Mouse (Mus musculus) lung, postnatal 0 days (tissue): ENCODE results near the gene Sertad3.

Experiments used
- CTCF ChIP-seq: IDR thresholded peaks from 2 replicates; pipeline ENCODE4 v1.5.1; 2016; ENCODE audit warnings: antibody characterized with exemption, mild to moderate bottlenecking
- EP300 ChIP-seq: IDR thresholded peaks from 2 replicates; pipeline ENCODE4 v1.6.1; 2016; ENCODE audit warnings: antibody characterized with exemption, mild to moderate bottlenecking, control low read depth

DNA sequence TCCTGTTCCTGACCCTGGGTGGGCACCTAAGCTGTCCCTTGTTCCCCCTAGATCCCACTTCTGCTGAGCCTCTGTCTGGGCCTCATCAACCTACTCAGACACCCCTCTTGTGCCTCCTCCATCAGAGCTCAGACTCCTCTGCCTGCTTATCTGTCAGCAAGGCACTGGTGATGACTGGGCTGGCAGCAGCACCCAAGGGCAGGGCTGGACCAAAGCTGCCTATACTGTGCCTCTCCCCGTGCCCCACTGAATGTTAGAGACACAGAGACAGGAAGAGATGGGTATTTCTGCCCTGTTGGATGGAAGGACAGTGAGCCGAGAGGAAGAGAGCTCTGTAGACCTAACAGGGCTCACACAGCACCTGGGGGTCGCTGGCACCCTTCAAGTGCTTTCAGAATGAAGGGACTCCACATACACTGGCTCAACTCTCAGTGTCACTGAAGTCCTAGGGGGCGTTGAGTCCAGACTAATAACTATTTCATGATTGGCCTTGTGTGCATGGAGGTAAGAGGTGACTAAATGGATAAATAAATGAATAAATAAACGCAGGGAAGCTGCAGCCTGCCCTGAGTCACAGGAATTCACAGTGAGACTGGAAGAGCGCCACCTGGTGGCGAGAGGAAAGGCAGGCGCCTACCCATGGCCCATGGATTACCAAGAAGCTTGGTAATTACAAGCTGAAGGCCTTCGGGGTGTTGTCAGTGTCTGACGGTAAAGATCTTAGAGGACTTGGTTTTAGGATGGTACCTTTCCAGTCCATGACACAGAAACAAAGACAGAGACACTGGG, 52.7 kb downstream of the Sertad3 start:
- TF ChIP-seq CTCF: peak; percentile 97
- no peak for TF ChIP-seq EP300
